Mouse (Mus musculus) E14TG2a.4 (cell line): ENCODE results near the gene Gpc6.

ENCODE experiments used
- H3K27me3 ChIP-seq: 2 replicates; pipeline ENCODE4 v1.6.1; 2014; ENCODE audit warnings: low read length, control low read depth; ENCODE audit not compliant: insufficient read depth
- H3K36me3 ChIP-seq: 2 replicates; pipeline ENCODE4 v1.6.1; 2014; ENCODE audit warnings: low read length, control low read depth; ENCODE audit not compliant: insufficient read depth
- H3K4me1 ChIP-seq: replicated peaks from 2 replicates; pipeline ENCODE4 v1.6.1; 2014; ENCODE audit warnings: low read depth, low read length, control low read depth
- H3K4me3 ChIP-seq: replicated peaks from 2 replicates; pipeline ENCODE4 v1.5.1; 2014; ENCODE audit warnings: mild to moderate bottlenecking, low read length
- H3K9me3 ChIP-seq: 2 replicates; pipeline ENCODE4 v1.6.1; 2014; ENCODE audit warnings: low read length, control low read depth
- CTCF ChIP-seq: conservative IDR thresholded peaks from 2 replicates; pipeline ENCODE4 v1.5.1; 2014; ENCODE audit warnings: low read length
- NANOG ChIP-seq: IDR thresholded peaks from 2 replicates; pipeline ENCODE4 v1.6.1; 2014; ENCODE audit warnings: borderline replicate concordance, low read length, mixed read lengths
- POU5F1 ChIP-seq: IDR thresholded peaks from 2 replicates; pipeline ENCODE4 v1.6.1; 2014; ENCODE audit warnings: low read length, borderline replicate concordance

Gpc6 gene

GRCm38 (mm10) chr14:117552776-117553175, 627.7 kb downstream of the Gpc6 start:
- H3K9me3 ChIP-seq = peaks cover 3% of the 10 kb centered on the region; the same call in 1 of the 2 replicates
- no peaks in the 10 kb centered on the region for H3K4me1 ChIP-seq
- TF ChIP-seq NANOG (no peak), CTCF (no peak), POU5F1 (no peak)
- no peaks in the 10 kb centered on the region for H3K36me3 ChIP-seq
- no peak overlapping the region for H3K4me3 ChIP-seq
- H3K27me3 ChIP-seq = no peaks in the 10 kb centered on the region

DNA sequence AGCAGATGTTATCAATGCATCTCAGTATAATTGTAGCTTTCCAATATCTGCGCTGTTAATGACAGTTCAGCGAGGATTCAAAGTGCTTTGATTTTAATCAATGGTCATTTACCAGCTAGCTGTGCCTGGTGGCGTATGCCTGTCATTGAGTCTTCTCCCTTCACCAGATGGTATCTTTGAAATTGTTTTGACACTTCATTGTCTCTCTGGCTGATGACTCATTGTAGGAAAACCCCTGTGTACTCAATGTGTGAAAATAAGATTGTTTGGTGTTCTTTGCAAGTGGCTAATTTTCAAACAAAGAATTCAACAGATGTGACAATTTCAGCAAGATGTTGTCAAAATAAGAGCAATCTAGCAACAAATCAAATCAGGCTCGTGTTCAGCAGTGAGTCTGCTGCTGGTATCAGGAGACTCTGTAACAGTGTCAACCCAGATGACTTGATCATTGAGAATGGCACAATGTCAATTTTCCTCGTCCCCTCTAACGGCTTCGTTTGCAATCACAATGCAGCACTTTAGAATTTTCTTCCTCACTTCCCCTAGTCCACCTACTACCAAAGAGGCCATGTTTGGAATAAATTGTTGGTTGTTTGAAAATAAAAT, 631.7 kb downstream of the Gpc6 start:
- no peaks in the 10 kb centered on the region for H3K27me3 ChIP-seq
- H3K4me3 ChIP-seq = no peak overlapping the region
- H3K9me3 ChIP-seq = peaks cover 3% of the 10 kb centered on the region; the same call in 1 of the 2 replicates
- H3K4me1 ChIP-seq = no peaks in the 10 kb centered on the region
- TF ChIP-seq NANOG (no peak), POU5F1 (no peak)
- no peaks in the 10 kb centered on the region for H3K36me3 ChIP-seq

GRCm38 (mm10) chr14:117562146-117562545, 637.0 kb downstream of the Gpc6 start:
- no peaks in the 10 kb centered on the region for H3K4me1 ChIP-seq
- H3K9me3 ChIP-seq = no peaks in the 10 kb centered on the region
- H3K4me3 ChIP-seq = no peak overlapping the region
- no peaks in the 10 kb centered on the region for H3K36me3 ChIP-seq
- H3K27me3 ChIP-seq = no peaks in the 10 kb centered on the region
- TF ChIP-seq CTCF = no peak
- no peak for TF ChIP-seq POU5F1
- TF ChIP-seq NANOG = no peak

DNA sequence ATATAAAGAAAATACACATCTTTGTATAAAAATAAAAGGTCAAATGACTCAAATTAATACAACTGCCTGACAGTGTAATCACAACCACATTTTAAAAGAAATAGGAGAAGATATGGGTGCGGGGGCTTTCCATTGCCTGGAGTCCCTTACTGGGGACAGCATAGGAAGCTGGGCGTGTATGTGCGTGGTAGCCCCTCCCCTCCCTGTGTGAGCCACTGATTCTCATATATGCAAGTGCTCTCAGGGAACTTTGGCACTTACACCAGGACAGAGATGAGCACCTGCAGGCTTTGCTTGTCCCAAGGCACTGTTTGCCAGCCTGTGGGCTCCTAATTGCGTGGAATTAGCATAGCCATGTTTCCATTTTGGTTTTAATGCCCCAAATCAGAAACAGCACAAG, 644.2 kb downstream of the Gpc6 start:
- H3K4me1 ChIP-seq = no peaks in the 10 kb centered on the region
- no peak overlapping the region for H3K4me3 ChIP-seq
- TF ChIP-seq CTCF (no peak), NANOG (no peak), POU5F1 (no peak)
- H3K9me3 ChIP-seq = no peaks in the 10 kb centered on the region
- H3K27me3 ChIP-seq = no peaks in the 10 kb centered on the region
- H3K36me3 ChIP-seq = no peaks in the 10 kb centered on the region

DNA sequence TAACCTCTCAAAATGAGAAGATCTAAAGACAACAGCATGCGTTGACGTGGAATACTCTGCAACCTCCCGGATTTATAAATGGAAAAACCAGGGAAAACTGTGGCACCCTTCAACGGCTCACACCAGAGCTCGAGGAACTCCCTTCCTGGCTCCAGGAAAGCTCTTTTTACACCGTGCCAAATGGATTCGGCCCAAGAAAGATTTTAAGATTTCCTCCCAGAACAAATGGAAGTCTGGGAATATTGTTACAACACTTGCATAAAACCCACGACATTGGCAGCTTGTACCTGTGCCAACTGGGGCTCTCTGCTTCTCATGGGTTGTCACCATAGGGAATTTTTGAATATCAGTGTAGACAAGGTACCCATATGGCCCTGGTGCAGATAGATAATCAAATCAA, 647.1 kb downstream of the Gpc6 start:
- no peak overlapping the region for H3K4me3 ChIP-seq
- H3K4me1 ChIP-seq = no peaks in the 10 kb centered on the region
- TF ChIP-seq POU5F1 (no peak), CTCF (no peak), NANOG (no peak)
- H3K27me3 ChIP-seq = no peaks in the 10 kb centered on the region
- peaks cover 5% of the 10 kb centered on the region; the same call in 1 of the 2 replicates for H3K9me3 ChIP-seq
- H3K36me3 ChIP-seq = no peaks in the 10 kb centered on the region

- Histone ChIP-seq H3K36me3 (no peaks in the 10 kb centered on the region), H3K9me3 (peaks cover 5% of the 10 kb centered on the region; the same call in 1 of the 2 replicates), H3K4me3 (no peak overlapping the region), H3K4me1 (no peaks in the 10 kb centered on the region), H3K27me3 (no peaks in the 10 kb centered on the region)
- TF ChIP-seq CTCF = no peak
- no peak for TF ChIP-seq POU5F1
- TF ChIP-seq NANOG = no peak
These were observed 649.1 kb downstream of the Gpc6 start for GRCm38 (mm10) chr14:117574216-117574615.

GRCm38 (mm10) chr14:117581740-117582139, 656.6 kb downstream of the Gpc6 start:
- H3K4me1 ChIP-seq = no peaks in the 10 kb centered on the region
- TF ChIP-seq POU5F1 (no peak), NANOG (no peak), CTCF (no peak)
- H3K27me3 ChIP-seq = no peaks in the 10 kb centered on the region
- no peaks in the 10 kb centered on the region for H3K36me3 ChIP-seq
- H3K4me3 ChIP-seq = no peak overlapping the region
- H3K9me3 ChIP-seq = no peaks in the 10 kb centered on the region

- TF ChIP-seq POU5F1 (no peak), CTCF (no peak), NANOG (no peak)
- Histone ChIP-seq H3K4me3 (no peak overlapping the region), H3K4me1 (no peaks in the 10 kb centered on the region), H3K36me3 (no peaks in the 10 kb centered on the region), H3K27me3 (no peaks in the 10 kb centered on the region), H3K9me3 (no peaks in the 10 kb centered on the region)
These were observed 674.6 kb downstream of the Gpc6 start for GRCm38 (mm10) chr14:117599758-117600157.

DNA sequence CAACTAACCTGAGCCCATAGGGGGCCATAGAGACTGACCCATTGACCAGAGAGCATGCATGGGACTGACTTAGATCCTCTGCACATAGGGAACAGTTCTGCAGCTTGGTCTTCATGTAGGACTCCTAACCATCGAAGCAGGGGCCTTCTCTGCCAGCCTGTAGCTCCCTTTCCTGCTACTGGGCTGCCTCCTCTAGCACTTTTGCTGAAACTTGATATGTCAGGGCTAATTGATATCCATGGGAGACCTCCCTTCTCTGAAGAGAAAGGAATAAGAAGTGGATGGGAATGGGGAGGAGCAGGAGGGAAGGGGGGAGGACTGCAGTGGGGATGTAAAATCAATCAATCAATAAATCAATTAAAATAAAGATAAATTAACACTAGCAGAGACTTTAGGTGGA, 678.7 kb downstream of the Gpc6 start:
- H3K36me3 ChIP-seq = no peaks in the 10 kb centered on the region

More for the DNA sequence above, 678.7 kb downstream of the Gpc6 start:
- H3K9me3 ChIP-seq = no peaks in the 10 kb centered on the region
- H3K4me3 ChIP-seq = no peak overlapping the region
- H3K27me3 ChIP-seq = no peaks in the 10 kb centered on the region
- no peaks in the 10 kb centered on the region for H3K4me1 ChIP-seq
- TF ChIP-seq NANOG = no peak
- TF ChIP-seq POU5F1 = no peak
- no peak for TF ChIP-seq CTCF
